Mouse (Mus musculus): ENCODE measurements around the gene Pramel4.
"Not testable (repeated sequence)": the region's sequence is repeated elsewhere in the genome, so short reads cannot be mapped to it uniquely, and the experiment has no call there.

Pramel4 gene

DNA sequence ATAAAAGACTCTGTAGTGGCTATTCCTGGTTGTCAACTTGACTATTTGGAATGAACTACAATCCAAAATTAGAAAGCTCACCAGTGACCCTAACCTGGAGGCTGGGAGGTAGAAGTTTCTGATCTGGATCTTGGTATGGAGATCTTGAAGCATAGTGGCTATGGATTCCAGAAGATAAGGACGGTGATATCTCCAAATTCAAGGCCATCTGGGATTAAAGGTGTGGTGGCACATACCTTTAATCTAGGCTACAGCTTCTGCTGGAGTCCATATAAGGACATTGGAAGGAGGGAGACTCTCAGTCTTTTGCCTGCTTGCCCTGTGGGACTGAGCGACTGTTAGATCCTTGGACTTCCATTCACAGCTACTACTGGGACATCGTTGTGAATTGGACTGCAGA is at the start of gene Pramel4:
Gene Pramel4, plus strand, starts transcription at position 301 of the 400 bp plus-strand sequence.
- DNase-seq (ENCODE audit: extremely low read depth, low read depth, low spot score): not testable (repeated sequence)

DNA sequence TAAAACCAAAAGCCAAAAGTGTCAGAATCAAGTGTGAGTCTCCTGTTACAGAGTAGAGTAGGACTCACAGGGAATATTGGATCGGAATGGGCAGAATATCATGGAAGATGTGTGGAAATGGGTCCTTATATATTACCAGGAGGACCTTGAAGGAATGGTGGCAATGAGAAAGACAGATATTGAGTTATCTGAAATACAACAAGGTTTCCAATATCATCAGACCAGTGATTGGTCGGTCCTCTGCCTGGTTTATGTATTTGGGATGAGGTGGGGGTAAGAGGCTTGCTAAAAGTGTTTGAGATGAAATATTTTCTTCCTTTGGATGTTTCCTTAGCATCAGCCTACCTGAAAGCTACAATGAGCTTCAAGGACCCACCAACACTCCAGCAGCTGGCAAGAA is 47.2 kb downstream of the Pramel4 start, which contains the start of gene Gm13102:
Gene Gm13102, plus strand, starts transcription at position 301 of the 400 bp plus-strand sequence.
- not testable (repeated sequence) for DNase-seq (ENCODE audit: extremely low read depth, low read depth, low spot score)

Measured in fat pad, adult 2 months (tissue).